Mouse (Mus musculus) adrenal gland, postnatal 36 days (tissue): ENCODE results near the gene Cpm. TPM values are rescaled to one million over a fixed set of nuclear protein-coding genes. Genes with fewer than 3 reads are reported as not detected.
"Not testable (repeated sequence)": the region's sequence is repeated elsewhere in the genome, so short reads cannot be mapped to it uniquely, and the experiment has no call there.

ENCODE experiments used
- DNase-seq, 2 experiments: peaks; one replicate each; pipeline ENCODE4 v3.0.0; 2021; ENCODE audit warnings: mixed read lengths in 1 of 2
- total RNA-seq, 2 experiments: library from RNA; stranded (reverse); gene quantifications; 2 replicates each; pipeline ENCODE4 v1.2.3; 2021

Gene Cpm
- total RNA-seq, 2 experiments from 2014 or later, result 25.3 to 34.9 TPM

DNA sequence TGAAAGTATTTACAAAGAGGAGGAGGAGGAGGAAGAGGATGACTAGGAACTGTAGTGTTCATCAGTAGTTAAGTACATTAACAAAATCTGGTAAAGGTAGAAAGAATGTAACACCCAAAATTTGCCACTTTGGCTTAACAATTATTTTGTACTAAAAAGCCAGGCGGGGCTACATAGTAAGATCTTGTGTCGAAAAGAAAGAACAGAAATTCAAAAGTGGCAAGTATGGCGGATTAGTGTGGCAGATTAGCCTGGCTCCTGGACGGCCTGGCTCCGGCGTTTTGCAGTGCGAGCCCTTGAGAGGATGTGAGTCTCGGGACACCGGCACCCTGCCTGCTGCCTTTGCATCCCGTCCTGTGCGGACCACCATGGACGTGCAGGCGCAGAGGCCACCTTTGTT is 35.4 kb upstream of the Cpm start:
- DNase-seq, result no peak

DNA sequence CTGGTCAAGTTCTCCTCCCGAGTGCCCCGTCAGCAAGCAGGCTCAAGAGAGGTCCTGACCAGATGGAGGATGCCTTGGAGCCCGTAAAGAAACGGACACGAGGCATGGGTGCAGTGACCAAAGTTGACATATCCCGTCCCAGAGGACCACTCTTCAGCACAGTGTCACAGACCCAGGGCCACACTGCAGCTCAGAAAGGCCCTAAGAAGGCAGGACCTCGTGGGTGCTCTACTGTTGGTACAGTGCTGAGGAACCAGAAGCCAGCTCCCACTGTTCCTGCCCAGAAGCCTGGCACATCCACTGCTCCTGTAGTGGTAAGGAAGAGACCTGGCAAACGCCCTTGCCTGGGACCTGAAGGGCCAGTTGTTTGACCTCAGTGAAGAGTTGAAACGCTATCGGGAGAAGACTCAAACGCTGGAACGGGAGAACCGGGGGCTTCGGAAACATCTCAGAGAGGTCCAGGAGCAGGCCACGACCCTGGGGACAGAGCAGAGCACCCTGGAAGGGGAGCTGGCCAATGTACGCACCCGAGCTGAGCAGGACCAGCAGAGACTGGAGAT is 34.9 kb upstream of the Cpm start:
- no peak for DNase-seq

DNA sequence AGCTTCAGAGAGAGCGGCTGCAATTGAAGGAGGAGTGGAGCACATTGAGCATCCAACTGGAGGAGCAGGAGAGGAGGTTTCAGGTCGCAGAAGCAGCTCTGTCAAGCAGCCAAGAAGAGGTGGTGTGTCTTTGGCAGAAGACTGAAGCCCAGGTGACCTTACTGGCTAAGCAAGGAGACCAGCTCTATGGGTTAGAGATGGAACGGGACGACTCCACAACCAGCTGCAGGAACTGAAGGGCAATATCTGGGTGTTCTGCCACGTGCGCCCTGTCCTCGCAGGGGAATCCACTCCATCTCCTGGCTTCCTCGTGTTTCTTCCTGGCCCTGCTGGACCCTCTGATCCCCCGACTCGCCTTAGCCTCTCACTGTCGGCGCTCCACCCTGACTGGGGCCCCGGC is 34.4 kb upstream of the Cpm start:
- DNase-seq, result no peak

DNA sequence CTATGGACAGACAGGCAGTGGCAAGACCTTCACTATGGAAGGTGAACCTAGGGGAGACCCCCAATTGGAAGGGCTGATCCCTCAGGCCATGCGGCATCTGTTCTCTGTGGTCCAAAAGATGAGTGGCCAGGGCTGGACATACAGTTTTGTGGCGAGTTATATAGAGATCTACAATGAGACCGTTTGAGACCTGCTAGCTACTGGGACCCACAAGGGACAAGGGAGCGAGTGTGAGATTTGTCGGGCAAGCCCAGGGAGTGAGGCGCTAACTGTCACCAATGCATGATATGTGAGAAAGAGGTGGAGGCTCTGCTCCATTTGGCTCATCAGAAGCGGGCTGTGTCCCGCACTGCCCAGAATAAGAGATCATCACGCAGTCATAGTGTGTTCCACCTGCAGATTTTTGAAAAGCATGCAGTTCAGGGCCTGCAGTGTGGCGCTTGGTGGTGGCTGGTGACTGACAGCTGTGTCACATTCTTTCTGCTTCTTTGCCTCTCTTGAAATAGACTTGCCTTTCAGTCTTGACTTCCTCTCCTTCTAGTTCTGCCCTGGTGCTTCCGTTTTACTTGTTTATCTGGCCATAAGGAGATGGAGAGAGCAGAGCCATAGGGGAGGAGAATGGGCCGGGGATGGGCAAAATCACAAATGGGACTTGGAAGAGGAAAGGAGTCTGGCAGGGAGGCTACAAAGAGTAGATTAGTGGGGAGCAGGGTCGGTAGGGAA is 33.7 kb upstream of the Cpm start:
- no peak for DNase-seq

DNA sequence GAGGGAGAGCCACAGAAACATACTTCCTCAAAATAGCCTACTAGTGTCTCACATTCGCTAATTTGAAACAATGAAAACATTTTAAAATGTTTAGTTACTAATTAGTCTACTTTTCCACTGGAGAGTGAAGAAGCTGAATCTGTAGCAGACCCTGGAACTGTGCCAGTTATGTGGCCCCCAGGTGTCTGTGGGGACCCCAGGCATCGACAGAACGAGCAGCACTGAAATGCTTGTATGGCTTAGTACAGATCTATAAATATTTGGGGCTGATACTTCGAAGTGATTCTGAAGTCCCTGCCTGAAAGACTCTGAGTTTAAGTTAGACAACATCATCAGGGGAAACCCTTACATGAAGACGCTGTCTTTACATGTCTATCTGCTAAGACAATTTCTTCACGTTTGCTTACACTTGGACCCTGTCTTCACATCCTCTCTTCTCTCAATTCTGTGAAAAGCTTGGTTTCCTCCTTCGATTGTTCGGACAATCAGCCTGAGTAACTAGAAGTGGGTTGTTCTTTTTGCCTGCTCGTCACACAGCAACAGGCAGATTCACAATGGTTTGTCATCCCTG is 33.0 kb upstream of the Cpm start:
- no peak for DNase-seq

DNA sequence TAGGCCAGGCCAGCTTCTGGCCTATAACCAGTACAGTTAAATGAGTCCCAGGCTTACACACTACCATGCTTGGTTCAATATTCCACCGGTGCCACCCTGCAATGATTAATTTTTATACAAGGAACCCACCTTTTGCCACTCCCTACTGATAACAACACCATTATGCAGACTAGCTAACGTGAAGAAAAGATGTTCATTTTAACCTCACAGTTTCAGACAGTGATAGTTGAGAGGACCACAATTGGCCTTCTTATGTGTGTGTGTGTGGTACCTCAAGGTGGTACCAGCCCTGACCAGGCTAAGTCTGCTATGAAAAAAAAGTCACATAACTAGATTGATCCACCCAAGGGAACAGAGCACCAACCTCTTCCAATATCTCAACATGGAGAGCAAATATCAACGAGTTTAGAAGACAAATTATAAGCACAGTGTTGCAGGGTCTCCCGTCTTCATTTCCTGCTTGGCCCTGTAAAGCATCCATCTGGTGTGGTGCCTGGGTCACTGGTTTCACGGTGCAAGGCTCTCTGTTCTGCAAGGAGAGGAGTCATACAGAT is 32.5 kb upstream of the Cpm start:
- DNase-seq, result no peak

DNA sequence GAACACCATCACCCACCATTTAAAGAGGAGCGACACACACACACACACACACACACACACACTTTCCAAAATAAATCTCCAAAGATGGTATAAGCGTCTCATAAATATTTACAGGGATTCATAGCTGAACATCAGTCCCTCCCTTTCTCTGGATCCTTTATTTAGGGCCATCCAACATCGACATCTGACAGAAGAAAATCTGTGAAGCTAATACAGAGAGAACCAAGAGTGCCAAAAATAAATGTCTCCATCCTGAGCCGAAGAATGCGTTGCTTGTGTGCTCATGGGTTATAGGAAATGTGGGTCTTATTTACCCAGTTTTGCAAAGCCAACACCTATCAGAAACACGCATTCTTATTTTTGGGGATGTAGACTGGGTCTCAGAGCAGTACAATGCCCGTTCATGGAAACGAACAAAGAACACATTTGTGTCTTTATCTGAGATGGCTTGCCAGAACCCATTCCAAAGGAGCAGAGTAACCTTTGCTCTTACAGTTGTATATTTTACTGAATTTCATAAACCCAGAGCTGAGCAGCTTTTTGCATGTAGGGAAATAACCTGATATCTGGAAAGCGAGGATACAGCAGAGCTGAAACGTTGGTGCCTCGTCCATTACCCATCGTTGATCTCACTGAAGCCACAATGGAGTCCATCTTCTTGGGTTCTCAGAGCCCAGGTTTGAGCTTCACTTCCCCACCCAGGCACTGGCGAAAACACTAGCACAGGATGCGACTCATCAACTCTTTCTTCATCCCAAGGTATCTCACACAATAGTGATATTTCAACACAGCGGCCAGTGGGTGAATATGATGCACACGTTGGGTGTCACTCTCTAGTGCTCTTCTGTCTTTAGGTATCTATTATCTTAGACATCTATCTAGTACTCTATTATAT is 31.7 kb upstream of the Cpm start:
- DNase-seq, result not testable (repeated sequence)

DNA sequence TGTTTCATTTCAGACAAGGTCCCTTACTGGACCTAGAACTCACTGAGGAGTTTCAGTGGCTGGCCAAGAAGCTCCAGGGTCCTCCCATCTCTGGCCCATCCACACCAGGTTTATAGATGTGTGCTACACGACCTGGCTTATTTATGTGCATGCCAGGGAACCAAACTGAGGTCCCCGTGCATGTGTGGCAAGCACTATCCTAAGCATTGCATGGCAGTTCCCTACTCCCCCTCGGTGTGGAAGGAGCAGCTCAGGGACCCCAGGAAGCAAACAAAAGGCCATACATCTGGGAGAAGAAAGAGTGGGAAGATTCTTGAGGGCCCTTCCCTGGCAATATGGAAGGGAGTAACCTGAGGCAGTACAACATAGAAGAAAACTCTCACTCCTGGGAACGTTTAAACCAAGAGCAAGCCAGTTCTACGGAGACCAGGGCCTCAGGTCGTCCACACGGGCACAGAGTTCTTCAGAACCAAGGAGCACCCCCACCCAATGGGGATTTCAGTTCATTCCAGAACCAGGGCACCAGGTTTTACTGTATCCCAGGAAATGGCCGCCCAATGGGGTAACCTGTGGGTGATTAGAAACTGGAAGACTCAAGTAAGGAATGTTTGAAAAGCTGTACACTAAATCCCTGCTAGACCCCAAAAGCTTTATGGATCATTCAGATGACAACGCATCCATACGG is 30.9 kb upstream of the Cpm start:
- no peak for DNase-seq

DNA sequence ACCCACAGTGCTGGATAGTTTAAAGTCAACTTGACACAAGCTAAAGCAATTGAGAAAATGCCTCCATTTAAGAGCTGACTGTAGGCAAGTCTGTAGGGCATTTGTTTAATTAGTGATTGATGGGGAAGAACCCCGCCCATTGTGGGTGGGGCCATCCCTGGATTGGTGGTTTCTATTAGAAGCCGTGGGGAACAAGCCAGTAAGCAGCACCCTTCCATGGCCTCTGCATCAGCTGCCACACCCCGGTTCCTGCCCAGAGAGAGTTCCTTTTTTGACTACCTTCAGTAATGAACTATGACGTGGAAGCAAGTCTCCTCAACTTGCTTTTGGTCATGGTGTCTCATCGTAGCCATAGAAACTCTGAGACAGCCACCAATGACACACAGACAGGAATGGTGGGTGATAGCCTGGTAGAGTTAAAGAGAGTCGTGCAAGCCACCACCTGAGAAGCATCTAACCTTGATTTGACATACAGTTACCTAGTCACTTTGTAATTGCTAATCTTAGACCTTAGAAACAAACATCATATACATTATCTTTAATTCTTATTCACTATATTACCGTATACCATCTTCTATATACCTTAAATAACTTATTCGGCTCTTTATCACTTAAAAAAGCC is 30.2 kb upstream of the Cpm start:
- not testable (repeated sequence) for DNase-seq

DNA sequence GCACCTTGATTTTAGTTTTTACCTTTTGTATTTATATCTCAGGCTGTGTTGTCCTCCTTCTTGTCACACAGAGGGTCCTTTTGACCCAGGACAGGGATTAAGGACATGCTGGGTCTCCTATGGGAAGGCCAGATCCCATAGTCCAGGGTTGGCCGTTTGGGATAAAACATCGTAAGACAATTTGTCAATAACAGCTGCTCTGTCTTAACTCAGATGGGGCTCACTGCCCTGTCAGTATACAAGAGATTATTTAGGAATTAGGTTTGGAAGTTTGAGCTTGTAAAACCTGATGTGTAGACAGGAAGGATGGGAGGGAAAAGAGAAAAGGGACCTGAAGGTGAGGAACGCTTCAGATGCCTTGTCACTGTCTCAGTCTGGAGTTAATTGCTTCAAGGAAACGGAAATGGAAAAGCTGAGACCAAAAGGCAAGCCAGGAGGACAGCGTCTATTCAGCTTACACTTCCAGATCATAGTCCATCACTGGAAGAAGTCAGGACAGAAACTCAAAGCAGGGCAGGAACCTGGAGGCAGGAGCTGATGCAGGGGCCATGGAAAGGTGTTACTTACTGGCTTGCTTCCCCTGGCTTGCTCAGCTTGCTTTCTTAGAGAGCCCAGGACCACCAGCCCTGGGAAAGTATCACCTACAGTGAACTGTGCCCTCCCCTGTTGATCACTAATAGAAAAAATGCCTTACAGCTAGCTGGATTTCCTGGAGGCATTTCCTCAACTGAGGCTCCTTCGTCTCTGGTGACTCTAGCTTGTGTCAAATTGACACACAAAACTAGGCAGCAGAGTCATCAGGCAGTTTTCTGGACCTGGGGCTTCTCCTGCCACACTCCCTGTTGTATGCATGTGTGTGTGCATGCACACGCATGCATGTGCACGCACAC is 27.9 kb upstream of the Cpm start:
- DNase-seq, result no peak

DNA sequence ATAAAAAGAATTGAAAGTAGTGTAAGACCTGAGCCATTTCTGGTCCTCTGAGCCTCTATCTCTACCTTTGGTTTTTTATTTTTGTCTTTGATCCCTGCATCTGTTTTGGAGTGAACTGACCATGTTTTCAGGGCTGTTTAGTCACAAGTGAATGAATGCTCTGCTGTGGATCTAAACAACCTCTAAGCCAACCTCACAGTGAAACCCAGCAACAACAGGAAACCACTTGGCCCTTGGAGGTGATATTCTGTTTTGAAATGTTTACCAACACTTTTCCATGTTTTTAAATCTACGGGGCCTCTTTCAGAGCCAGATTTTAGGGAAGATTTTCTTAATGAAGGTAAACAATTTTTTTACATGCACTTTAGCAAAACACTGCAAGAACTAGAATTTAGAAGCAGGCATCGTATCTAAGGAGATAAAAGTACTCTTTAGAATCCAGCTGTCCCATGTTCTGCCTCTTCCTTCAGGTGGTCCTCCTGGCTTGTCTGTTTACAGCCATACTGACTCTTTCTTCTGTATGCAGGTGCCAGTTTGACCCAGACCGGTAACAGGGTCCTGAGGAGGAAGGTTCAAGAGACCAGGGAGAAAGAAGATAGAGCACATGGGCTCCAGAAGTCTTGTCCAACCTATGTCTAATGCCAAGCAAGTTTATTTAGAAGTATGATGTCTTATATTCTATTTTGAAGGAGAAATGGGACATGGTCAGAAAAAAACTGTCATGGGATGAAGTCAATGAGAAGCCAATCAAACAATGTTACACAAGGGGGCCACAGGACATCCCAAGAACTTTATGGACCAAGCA is 26.8 kb upstream of the Cpm start:
- no peak for DNase-seq

DNA sequence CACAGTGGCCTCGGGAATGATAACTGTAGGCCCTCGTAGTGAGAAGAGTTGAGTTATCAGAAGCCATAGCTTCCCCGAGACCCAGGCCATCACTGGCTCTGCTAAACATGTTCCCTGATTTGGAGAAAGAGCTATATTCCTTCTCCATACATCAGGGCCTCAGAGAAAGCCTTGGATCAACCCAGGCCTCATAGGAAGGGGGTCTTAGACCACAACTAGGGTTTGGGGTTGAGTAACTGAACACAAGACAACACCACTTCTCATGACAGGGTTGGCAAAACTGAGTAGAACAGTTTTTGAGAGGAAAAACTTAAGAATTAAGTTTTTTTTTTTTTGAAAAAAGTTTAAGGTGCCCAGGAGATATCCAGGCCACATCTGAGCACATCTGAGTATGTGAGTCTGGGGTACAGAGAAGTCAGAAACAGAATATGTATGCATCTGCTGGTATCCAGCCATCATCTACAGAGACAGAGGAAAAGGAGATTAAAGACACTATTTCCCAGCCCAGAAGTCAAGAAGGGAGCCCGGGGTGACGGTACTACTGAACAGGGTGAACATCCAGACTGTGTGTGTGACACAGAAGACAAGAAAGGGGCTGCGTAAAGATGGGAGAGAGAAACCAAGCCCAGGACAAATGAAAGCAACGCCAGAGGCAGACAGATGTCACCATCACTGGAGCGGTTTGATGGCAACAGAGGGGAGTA is 26.0 kb upstream of the Cpm start:
- no peak for DNase-seq

DNA sequence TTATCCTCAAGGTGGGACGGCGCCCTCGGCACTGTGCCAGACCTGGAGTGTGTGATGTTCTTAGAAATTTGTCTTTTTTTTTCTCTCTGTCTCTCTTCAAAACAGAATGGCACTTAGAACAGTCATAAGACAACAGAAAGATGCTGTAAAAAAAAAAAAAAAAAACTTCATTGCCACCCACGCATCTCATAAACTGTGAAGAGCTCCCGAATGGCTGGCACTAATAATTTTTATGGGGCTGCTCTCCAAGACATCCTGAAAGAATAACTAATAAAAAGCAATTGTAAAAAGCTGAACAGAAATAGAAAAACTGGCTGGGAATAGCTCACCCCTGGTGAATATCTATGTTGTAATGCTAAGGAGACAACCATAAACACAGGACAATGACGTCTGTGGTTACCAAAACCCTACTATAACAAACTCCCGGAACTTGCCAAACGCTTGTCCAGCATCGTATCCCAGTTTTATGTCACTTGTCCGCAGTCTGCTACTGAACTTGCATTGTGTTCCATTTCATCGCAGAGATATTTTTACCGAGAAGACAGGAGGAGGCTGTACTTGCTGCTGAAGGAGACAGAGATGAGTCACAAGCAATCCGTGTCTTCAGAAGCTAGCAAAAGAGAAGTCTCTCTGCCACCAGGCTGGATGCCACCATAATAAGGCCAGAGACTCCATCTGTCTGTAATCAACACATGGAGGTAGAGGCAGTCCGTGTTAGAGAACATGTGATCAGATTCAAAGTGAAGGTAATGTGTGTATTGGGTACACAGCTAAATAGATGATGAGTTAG is 25.3 kb upstream of the Cpm start:
- no peak for DNase-seq

DNA sequence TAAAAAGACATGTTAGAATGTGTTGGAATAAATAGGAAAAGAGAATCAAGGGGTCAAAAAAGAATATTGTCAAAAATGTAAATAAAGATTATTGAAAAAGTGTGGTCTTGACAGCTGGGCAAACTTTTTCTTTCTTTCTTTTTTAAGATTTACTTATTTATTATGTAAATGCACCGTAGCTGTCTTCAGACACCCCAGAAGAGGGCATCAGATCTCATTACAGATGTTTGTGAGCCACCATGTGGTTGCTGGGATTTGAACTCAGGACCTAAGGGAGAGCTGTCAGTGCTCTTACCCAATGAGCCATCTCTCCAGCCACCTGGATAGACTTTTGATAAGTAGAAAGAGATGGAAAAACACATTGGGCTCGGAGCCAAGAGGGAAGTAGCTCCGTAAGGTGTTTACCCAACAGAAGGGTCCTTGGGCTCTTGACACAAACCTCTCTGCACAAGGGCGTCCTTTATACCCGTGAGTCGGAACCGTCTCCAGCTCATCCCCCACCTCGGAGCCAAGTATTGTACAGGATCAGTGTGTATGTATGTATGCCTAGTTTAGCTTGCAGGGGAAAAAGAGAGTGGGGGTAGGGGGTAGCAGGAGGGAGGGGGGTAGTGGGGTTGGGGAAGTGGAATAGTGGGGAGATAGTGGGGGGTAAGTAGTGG is 24.5 kb upstream of the Cpm start:
- no peak for DNase-seq

DNA sequence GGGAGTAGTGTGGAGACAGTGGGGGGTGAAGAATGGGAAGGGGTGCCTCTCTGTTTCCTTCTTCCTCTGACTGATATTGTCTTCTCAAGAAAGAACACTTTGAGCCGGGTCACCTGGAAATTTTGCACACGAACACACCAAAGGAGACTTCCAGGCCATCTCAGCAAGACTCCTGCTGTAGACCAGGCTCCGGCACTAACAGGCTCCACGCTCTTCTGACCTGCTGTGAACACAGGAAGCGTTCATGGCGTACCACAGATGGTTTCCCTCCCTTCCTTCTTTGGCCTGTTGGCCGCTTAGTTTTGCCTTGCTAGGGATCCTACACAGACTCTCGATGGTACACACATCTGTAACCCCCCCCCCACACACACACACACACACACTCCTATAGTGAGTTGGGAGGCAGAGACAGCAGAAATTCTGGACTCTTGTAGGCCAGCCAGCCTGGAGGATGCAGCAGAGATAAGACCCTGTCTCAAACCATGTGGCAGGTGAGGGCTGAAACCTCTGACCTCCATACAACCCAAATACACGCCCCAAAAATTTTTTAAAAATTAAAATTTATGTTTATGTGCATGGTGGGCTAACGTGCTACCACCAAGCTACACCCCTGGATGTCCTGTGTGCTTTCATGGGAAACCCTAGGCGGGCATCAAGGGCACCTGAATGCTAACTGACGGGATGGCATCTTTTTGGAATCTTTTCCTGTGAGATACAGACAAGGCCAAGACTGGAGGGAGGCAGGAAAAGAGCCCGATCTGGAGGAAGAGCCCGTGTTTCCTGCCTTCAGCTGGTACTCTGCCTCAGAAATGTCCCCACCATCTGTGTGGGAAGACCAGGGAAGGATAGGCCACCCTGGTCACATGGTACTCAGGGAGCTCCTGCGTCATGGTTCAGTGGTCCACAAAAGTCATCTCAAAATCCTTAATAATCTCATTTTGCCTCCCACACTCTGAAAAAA is 23.7 kb upstream of the Cpm start:
- no peak for DNase-seq

DNA sequence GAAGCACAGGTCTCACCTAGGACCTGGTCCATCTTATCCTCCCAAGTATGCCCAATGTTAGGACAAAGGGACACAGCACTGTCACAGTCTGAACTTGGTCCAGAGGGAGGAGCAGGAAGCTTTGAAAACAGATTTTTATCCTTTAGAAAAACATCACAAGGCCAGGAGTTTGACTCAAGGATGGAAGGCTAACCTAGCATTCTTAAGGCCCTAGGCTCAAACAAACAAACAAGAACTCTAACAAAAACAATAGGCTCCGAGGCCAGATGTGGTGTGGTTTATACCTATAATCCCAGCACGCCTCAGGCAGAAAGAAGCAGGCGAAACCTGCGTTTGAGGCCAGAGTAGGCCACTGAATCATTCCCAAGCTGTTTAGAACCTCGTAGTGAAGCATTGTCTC is 22.9 kb upstream of the Cpm start:
- no peak for DNase-seq
